In the genomic region with DNA sequence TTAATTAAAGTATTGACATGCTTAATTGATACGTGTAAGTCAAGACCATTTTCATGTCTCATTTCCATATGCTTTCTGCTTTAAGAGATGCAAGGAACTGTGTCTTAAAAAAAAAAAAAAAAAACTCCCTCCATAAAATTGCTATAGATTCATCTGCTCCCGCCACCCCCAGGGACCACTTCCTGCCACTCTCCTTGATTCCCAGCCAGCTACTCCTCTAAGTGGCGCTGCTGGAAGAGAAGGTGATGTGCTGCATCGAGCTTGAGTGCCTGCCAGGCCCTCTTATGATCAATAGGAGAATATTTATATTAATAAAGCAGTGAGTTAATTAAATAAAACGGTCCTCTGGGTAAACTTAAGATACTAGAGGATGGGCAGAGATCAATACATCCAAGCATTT, we compare ENCODE assay signal across 22 mouse cellular contexts.
"Had no signal": no experiment of that assay in that cellular context is flagged by ENCODE, and none has a peak within 500 bp of the region (broad histone marks: within the 10 kb centered on the region; RNA-seq: fewer than 3 reads in every experiment).

No protein-coding gene starts in this region.

- H3K9ac ChIP-seq: intestine, embryonic 15.5 days; kidney, embryonic 15.5 days; limb, embryonic 12.5 days; liver, embryonic 13.5 days; lung, embryonic 15.5 days; midbrain, embryonic 13.5 days; stomach, embryonic 15.5 days had no signal

- H3K9me3 ChIP-seq: intestine, embryonic 15.5 days; kidney, embryonic 15.5 days; limb, embryonic 12.5 days; liver, embryonic 13.5 days; lung, embryonic 15.5 days; midbrain, embryonic 10.5 days; midbrain, embryonic 13.5 days; stomach, embryonic 15.5 days had no signal

- H3K27me3 ChIP-seq: intestine, embryonic 15.5 days; kidney, embryonic 15.5 days; limb, embryonic 12.5 days; lung, embryonic 15.5 days; megakaryocyte, embryonic 14.5 days; stomach, embryonic 15.5 days had no signal

- ATAC-seq: intestine, embryonic 15.5 days; midbrain, embryonic 13.5 days; midbrain, embryonic 16.5 days had no signal

- DNase-seq: kidney, adult 11 months; kidney, adult 8-10 months; kidney, postnatal 10 days; kidney, postnatal 36 days; layer of hippocampus, postnatal 36 days; liver, embryonic 13.5 days; lung, postnatal 10 days; lung, postnatal 36 days; right cerebral cortex, postnatal 25 days; spleen, adult 18-20 months; thymus, postnatal 25 days had no signal

- H3K4me2 ChIP-seq: intestine, embryonic 15.5 days; kidney, embryonic 15.5 days; limb, embryonic 12.5 days; liver, embryonic 13.5 days; lung, embryonic 15.5 days; midbrain, embryonic 13.5 days; stomach, embryonic 15.5 days had no signal

- H3K4me1 ChIP-seq: intestine, embryonic 15.5 days; kidney, embryonic 15.5 days; liver, embryonic 13.5 days; megakaryocyte, embryonic 14.5 days; stomach, embryonic 15.5 days had no signal

- H3K36me3 ChIP-seq: intestine, embryonic 15.5 days; kidney, embryonic 15.5 days; limb, embryonic 12.5 days; liver, embryonic 13.5 days; lung, embryonic 15.5 days; midbrain, embryonic 10.5 days; midbrain, embryonic 13.5 days; stomach, embryonic 15.5 days had no signal

- H3K27ac ChIP-seq: intestine, embryonic 15.5 days; kidney, embryonic 15.5 days; left cerebral cortex, adult 2 months; liver, embryonic 13.5 days; lung, embryonic 15.5 days; midbrain, embryonic 10.5 days; midbrain, embryonic 13.5 days; stomach, embryonic 15.5 days had no signal

- H3K4me3 ChIP-seq: intestine, embryonic 15.5 days; kidney, embryonic 15.5 days; left cerebral cortex, adult 2 months; limb, embryonic 12.5 days; liver, embryonic 13.5 days; lung, embryonic 15.5 days; megakaryocyte, embryonic 14.5 days; midbrain, embryonic 10.5 days; midbrain, embryonic 13.5 days; myocyte; stomach, embryonic 15.5 days had no signal
